Mouse (Mus musculus): Measurements from ENCODE around the gene Gramd1a. TPM values are rescaled to one million over a fixed set of nuclear protein-coding genes. Genes with fewer than 3 reads are reported as not detected.

Gramd1a gene
- polyA plus RNA-seq, 1 experiment, result 60.1 TPM

DNA sequence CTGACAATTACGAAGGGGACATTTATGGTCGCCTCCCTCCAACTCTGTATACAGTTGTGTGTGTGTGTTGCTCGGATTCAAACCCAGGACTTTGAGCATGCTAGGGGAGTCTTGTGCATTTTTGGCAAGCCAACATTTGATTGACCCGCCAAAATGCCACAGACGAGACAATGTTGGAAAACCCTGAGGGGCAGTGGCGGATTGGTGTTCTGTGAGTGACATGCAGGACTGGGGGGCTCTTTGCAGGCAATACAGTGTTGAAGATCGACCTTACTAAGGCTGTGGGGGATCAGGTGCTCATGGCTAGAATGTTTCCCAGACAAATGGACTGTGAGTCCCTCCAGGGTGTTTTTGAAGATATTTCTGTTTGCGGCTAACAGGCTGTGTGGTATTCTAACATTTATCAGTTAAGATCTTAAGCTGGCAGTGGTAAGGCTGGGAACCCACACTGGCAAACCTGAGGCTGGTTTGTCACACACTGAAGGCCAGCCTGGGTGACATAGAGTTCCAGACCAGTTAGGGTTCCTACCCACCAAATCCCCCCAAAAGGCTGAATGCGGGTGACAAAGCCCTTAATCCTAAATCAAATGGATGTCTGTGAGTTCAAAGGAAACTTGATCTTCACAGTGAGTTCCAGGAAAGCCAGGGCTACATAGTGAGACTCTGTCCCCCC is 58.7 kb downstream of the Gramd1a start:
- no peak for DNase-seq (ENCODE audit: low spot score)

DNA sequence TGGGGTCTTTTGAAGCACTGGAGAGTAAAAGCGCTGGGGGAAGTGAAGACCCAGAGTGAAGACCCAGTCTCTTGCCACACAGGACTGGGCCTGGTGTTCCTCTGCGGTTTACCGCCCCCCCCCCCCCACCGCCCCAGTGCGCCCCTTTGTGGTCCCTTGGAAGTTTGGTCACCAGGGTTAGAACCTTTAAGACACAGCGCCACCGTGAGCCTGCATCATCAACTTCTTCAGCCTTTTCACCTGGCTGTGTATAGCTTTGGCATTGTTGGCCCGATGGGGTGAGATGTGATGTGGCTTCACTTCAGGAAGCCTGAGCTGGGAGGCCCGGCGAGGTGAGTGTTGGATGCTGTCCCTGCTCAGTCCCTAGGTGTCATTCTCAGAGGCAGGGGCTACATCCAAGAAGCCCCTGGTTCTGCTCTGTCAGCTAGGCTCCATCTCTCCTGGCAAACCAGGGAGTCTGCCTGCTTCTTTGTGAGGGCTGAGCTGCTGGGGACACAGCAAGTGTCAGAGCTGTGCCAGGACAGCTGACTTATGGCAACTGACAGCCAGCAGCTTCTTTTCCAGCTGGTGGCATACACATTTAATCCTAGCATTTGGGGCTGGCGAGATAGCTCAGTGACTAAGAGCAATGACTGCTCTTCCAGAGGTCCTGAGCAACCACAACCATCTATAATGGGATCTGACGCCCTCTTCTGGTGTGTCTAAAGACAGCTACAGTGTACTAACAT is 60.8 kb downstream of the Gramd1a start:
- no peak for DNase-seq (ENCODE audit: low spot score)

DNA sequence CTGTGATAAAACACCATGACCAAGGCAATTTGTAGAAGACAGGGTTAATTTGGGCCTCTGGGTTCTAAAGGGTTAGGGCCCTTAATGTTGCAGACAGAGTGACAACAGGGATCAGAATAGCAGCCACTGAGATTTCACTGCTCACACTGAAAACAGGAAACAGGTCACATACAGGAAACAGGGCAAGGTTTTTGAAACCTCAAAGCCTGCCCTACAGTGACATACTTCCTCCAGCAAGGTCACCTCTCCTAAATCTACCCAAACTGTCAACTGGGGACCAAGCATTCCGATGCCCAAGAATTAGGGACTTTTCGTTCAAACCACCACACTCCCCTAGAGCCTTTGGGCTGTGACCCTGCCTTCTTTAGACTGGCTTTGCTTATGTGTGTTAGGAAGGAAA is 66.0 kb downstream of the Gramd1a start:
- DNase-seq (ENCODE audit: low spot score), result no peak

DNA sequence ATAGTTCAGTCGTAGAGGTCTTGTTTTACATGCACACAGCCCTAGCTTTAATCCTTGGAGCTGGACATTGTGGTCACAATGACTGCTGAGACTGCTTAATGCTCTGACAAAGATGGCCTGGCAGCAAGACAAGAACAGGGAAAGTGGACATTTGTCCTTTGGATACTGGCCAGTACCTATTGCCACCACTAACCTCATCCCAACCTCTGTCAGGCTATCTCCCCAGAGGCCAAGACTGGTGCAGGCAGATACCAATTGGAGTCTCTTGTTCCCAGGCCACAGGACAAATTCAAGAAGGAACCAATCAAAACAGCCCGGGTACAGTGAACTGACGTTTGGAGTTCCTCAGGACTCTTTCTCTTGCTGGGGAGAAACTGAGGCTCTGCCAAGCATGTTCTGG is 67.5 kb downstream of the Gramd1a start:
- DNase-seq (ENCODE audit: low spot score), result no peak

DNA sequence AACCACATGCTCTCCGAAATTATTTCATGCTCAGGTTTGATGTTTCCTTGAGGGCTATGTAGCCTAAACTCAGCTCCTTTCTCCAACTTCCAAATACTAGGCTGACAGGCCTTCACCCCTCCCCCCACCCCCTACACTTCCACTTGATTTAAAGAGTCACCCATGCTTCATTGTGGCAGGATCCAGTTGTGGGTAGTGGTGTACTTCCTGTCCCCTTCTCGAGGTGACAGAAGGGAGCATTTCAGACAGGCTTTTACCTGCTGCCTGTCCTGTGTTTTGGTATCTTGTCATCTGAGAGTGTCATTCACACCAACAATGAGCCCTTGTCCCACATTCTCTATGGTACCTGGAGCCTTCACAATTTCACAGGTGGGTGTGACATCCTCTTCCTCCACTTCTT is 68.4 kb downstream of the Gramd1a start:
- DNase-seq (ENCODE audit: low spot score), result no peak

DNA sequence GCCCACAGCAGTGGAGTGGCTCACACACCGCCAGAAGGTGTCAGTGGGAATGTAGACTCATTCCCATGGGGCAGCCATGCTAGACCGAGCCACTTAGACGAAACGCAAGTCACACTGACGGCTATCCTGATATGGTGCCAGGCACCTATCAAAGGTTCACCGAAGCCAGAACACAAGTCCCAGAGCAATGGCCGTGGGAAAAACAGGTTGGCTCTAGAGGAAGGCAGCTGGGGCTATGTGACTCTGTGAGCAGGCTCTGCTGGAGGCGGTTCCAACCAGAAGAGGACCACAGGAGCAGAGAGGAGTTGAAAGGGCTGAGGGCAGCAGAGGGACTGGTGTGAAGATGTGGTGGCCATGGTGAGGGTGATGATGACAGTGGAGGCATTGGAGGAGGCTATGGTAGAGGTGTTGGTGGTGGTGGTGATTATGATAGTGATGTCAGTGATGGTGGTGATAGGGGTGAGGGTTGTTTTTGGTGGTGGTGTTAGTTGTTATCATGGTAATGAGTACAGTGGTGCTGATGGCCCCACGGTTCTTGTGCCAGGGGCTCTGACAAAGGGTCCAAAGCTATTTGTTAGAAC is 69.4 kb downstream of the Gramd1a start:
- DNase-seq (ENCODE audit: low spot score), result no peak

DNA sequence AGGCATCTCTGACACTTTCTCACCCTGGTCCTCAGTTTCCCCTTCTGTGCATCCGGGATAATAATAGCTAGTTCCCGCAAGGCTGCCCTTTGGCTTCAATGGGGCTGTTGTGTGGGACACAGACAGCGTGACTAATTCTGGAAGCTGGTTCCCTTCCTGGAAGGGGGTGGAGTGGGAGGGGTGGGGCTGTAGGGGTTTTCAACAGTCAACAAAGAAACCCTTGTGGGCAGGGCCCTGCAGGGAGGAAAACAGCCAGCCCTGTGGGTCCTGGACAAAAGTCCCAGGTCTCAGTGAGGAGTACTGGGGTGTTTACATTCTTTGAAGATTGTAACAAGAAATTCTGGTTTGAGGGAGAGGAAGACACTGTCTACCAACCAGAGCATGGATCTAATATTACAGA is 70.5 kb downstream of the Gramd1a start:
- DNase-seq (ENCODE audit: low spot score), result no peak

DNA sequence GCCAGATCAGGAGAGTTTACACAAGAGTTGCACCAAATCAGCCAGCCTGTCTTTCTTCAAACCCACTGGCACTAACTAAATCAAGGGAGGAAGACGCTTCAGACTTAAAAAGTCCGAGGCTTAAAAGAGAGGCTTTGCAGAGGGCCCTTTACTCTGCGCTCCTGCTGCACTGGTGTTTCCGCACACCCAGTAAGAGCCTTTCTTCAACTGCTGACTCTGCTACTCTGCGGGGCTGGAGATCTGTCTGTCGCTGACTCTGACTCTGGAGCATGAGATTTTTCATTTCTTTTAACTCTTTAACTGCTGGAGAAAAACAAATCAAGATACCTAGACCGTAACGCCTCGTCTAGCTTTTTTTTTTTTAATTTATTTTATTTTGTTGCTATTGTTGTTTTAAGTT is 71.6 kb downstream of the Gramd1a start:
- no peak for DNase-seq (ENCODE audit: low spot score)

DNA sequence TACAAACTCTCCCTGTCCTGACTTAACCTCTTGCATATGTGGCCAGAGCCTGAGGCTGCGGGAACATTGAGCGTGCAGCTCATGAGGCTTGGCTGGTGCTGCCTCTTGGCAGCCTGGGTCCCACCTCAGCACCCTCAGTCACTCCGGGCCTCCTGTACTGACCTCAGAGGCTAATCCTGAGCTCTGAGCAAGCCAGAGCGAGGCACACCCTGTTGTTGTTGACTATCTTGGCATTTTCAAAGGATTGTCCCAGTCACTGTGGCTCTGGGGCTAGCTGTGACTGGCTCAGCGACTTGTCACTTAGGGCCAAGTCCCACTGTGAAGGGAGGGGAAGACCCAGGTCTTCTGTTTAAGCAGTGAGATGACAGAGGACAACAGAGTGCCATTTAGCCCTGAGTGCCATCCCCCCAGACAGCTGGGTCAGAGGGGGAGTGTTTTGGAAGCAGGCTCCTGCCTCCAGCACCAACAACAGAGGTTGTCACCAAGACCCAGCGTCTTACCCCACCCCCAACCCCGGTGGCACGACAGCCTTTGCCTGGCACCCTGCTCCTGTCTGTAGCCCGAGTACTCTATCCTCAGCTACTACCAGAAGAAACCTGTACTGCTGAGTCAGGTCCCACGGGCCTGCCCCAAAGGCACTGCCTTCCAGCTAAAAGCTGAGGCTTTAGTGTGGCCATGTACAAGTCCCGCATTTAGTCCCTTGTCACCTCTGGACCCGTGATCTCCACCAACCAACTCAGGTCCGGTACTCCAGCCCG is 72.7 kb downstream of the Gramd1a start:
- DNase-seq (ENCODE audit: low spot score), result no peak

DNA sequence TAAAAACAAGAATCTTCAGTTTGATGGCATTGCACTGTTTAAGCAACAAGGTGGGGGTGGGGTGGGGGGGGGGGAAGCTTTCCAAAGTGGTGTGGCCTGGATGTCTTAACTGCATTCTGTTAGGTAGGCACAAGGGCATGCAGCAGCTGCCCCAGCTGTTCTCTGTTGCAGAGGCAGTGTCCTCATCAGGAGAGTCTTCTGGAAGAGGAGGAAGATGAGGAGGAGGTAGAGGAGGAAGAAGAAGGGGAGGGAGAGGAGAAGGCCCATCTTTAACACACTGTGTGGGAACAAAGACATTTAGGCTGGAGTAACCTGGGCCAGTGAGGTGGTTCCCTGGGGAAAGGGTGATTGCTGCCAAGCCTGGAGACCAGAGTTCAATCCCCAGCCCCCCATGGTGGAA is 73.6 kb downstream of the Gramd1a start:
- no peak for DNase-seq (ENCODE audit: low spot score)

DNA sequence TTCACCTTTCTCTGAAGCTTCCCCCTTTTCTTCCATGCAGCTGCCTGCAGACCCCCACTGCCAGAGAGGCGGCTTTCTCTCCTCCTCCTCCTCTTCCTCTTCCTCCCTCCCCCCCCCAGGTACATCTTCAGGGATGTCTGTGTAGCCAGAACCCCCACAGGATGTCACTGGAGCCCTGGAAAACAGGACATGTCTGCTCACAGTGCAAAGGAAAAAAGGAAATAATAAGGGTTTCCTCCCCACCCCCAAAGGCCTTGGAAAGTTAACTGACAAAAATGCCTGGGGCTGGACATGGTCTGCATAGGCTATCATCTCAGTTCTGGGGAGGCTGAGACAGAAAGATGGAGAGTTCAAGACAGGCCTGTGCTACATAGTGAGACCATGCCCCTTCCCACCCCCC is 74.6 kb downstream of the Gramd1a start:
- DNase-seq (ENCODE audit: low spot score), result no peak

DNA sequence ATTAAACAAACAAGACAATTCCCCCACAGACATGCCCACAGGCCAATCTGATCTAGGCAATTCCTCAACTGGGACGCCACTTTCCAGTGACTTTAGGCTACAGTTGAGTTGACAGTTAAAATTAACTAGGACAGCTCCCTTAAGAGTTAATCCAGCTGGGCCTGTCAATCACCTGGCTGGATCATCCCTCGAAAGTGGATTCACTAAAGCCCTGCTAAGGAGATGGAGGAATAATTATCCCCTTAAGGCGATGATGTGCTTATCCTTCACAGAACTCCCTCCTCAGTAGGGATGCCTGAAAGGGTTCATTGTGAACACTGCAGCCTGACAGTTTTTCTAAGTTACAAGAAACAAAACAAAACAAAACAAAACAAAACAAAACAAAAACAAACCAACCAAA is 75.1 kb downstream of the Gramd1a start:
- DNase-seq (ENCODE audit: low spot score), result no peak

Other genes with a start within 250 kb of the Gramd1a start
- 0.81 and 1.1 TPM in 2 replicates for gene Mag, start 241.0 kb downstream of the Gramd1a start, polyA plus RNA-seq (2012; rRNA removed)
- gene Hamp2, start 231.2 kb downstream of the Gramd1a start, polyA plus RNA-seq (2012; rRNA removed), result not detected in 2 replicates
- gene Hamp, start 211.9 kb downstream of the Gramd1a start, polyA plus RNA-seq (2012; rRNA removed), result not detected in 2 replicates
- 109 and 118 TPM in 2 replicates for gene Usf2, start 199.1 kb downstream of the Gramd1a start, polyA plus RNA-seq (2012; rRNA removed)
- gene Lsr, start 182.4 kb downstream of the Gramd1a start, polyA plus RNA-seq (2012; rRNA removed), result 38.0 and 38.9 TPM in 2 replicates
- 4.9 and 7.7 TPM in 2 replicates for gene Fam187b, start 182.1 kb downstream of the Gramd1a start, polyA plus RNA-seq (2012; rRNA removed)
- 103 and 107 TPM in 2 replicates for gene Fxyd5, start 113.4 kb downstream of the Gramd1a start, polyA plus RNA-seq (2012; rRNA removed)
- 7.4 and 10.7 TPM in 2 replicates for gene Fxyd7, start 104.4 kb downstream of the Gramd1a start, polyA plus RNA-seq (2012; rRNA removed)
- 494 and 552 TPM in 2 replicates for gene Fxyd1, start 98.7 kb downstream of the Gramd1a start, polyA plus RNA-seq (2012; rRNA removed)
- 16.0 and 17.8 TPM in 2 replicates for gene Lgi4, start 96.6 kb downstream of the Gramd1a start, polyA plus RNA-seq (2012; rRNA removed)
- gene Fxyd3, start 79.2 kb downstream of the Gramd1a start, polyA plus RNA-seq (2012; rRNA removed), result 445 and 558 TPM in 2 replicates
- gene Hpn, start 40.6 kb downstream of the Gramd1a start, polyA plus RNA-seq (2012; rRNA removed), result 2.2 and 2.7 TPM in 2 replicates
- 49.1 and 54.5 TPM in 2 replicates for gene Scn1b, start 28.9 kb downstream of the Gramd1a start, polyA plus RNA-seq (2012; rRNA removed)
- not detected in 2 replicates for gene Scgb2b2, start 134.6 kb upstream of the Gramd1a start, polyA plus RNA-seq (2012; rRNA removed)
- gene Scgb1b2, start 135.9 kb upstream of the Gramd1a start, polyA plus RNA-seq (2012; rRNA removed), result not detected in 2 replicates
- gene Scgb2b3, start 206.2 kb upstream of the Gramd1a start, polyA plus RNA-seq (2012; rRNA removed), result not detected in 2 replicates
- not detected in 2 replicates for gene Scgb1b3, start 219.7 kb upstream of the Gramd1a start, polyA plus RNA-seq (2012; rRNA removed)

Measured in urinary bladder, adult 2 months (tissue).